Comparison of ENCODE assay signal across 8 mouse cellular contexts in the genomic region with DNA sequence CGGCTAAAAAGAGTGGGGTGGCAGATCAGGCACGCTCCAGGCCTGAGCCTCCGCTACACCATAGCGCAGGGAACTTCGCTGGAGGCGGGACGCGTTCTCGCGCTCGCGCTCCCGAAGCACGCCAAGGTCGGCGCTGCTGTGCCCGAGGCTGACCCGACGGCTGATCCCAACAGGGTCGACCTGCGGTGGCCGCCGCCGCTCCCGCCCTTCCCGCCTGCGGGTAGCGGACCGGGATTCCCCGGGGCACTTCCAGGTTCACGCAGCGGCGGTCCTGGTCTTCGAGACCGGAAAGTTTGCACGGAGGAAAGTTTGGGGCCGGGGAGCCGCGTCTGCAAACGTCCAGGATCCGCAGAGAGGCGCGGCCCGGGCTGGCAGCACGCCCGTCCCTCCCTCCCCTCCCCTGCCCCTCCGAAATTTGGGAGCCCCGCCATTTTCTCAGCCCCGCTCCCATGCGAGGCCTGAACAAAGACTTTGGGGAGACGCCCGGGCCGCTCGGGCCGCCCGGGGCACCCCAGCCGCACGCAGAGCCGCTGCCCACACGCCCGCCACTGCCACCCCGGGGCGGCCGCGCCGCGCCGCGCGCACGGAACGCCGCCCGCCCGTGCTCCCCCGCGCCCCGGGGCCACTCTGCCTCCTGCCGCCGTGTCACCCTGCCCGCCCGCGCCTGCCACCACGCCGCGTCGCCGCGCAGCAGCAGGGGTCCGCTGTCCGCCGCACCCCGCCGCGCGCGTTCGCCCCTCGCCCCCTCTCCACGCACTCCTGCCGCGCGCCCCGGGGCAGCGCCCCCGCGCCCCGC. TPM values are rescaled to one million over a fixed set of nuclear protein-coding genes. Genes with fewer than 3 reads are reported as not detected.
DNase-seq lines count a peak whose midpoint lies in the region; ATAC-seq lines count a peak whose summit lies in the region.

No protein-coding gene starts in this region.

- peak overlapping the region; percentile 77 for H3K4me2 ChIP-seq in hindbrain, embryonic 11.5 days (replicated peaks; ENCODE audit: low read depth, low read length)
- H3K4me2 ChIP-seq in midbrain, embryonic 16.5 days (ENCODE audit: low read length): peak overlapping the region; percentile 97

- no peaks in the 10 kb centered on the region; the same call in 1 of the 2 replicates for H3K36me3 ChIP-seq in forebrain, embryonic 10.5 days (replicated peaks)
- no peaks in the 10 kb centered on the region for H3K36me3 ChIP-seq in hindbrain, embryonic 11.5 days (ENCODE audit: control insufficient read depth, insufficient read depth, low read length)
- H3K36me3 ChIP-seq in midbrain, embryonic 16.5 days (ENCODE audit: control insufficient read depth, insufficient read depth, low read length): no peaks in the 10 kb centered on the region

- WGBS in forebrain, embryonic 10.5 days: under 1% methylated on average over 87 of the region's 108 CpGs
- WGBS in hindbrain, embryonic 11.5 days: 1% methylated on average over 77 of the region's 108 CpGs
- WGBS in midbrain, embryonic 16.5 days: 1% methylated on average over 76 of the region's 108 CpGs

- no peaks in the 10 kb centered on the region for H3K9me3 ChIP-seq in forebrain, embryonic 10.5 days
- H3K9me3 ChIP-seq in hindbrain, embryonic 11.5 days (ENCODE audit: control insufficient read depth, low read length): no peaks in the 10 kb centered on the region
- no peaks in the 10 kb centered on the region for H3K9me3 ChIP-seq in midbrain, embryonic 16.5 days (replicated peaks; ENCODE audit: control insufficient read depth, low read length, poor library complexity, severe bottlenecking)

- H3K27me3 ChIP-seq in forebrain, embryonic 10.5 days (ENCODE audit: poor library complexity, severe bottlenecking): peaks cover 97% of the 10 kb centered on the region
- peaks cover 90% of the 10 kb centered on the region for H3K27me3 ChIP-seq in hindbrain, embryonic 11.5 days (ENCODE audit: control insufficient read depth, insufficient read depth, low read length)
- peaks cover 59% of the 10 kb centered on the region for H3K27me3 ChIP-seq in midbrain, embryonic 16.5 days (ENCODE audit: control insufficient read depth, insufficient read depth, low read depth, low read length)

- peak overlapping the region; percentile 58 for H3K4me3 ChIP-seq in forebrain, embryonic 10.5 days
- peak overlapping the region; percentile 47 for H3K4me3 ChIP-seq in hindbrain, embryonic 11.5 days (ENCODE audit: low read depth, low read length)
- peak overlapping the region; percentile 72 for H3K4me3 ChIP-seq in midbrain, embryonic 16.5 days (ENCODE audit: low read depth, low read length)

- H3K27ac ChIP-seq in forebrain, embryonic 10.5 days: peak overlapping the region; percentile 82
- H3K27ac ChIP-seq in hindbrain, embryonic 11.5 days (ENCODE audit: low read depth, low read length): no peak overlapping the region
- peak overlapping the region; percentile 81 for H3K27ac ChIP-seq in midbrain, embryonic 16.5 days (ENCODE audit: low read length)

- peak; percentile 73 for DNase-seq in ovary, postnatal 36 days (ENCODE audit: low spot score)
- no peak for DNase-seq in ovary, postnatal 10 days (ENCODE audit: low spot score)
- peak; percentile 38 for DNase-seq in adrenal gland, adult 8-10 months
- no peak for DNase-seq in forebrain, embryonic 10.5 days (ENCODE audit: extremely low spot score, low spot score)
- peak; percentile 62 for DNase-seq in hindbrain, embryonic 11.5 days (ENCODE audit: low spot score)
- DNase-seq in liver: peak; percentile 46
- no peak for DNase-seq in c-Kit-positive CD71-positive TER-119-positive erythroid progenitor cells, embryonic 14.5 days (ENCODE audit: low spot score)

- H3K9ac ChIP-seq in hindbrain, embryonic 11.5 days (ENCODE audit: low read depth, low read length): peak overlapping the region; percentile 78
- H3K9ac ChIP-seq in midbrain, embryonic 16.5 days (ENCODE audit: low read depth, low read length): peak overlapping the region; percentile 81

- ATAC-seq in hindbrain, embryonic 11.5 days (ENCODE audit: low FRiP score): no peak
- no peak for ATAC-seq in midbrain, embryonic 16.5 days

- H3K4me1 ChIP-seq in forebrain, embryonic 10.5 days: peaks cover 27% of the 10 kb centered on the region
- H3K4me1 ChIP-seq in hindbrain, embryonic 11.5 days (replicated peaks; ENCODE audit: control insufficient read depth, insufficient read depth, low read length): peaks cover 8% of the 10 kb centered on the region
- peaks cover 12% of the 10 kb centered on the region for H3K4me1 ChIP-seq in midbrain, embryonic 16.5 days (ENCODE audit: control insufficient read depth, insufficient read depth, low read length)

RNA-seq across cellular contexts. Expression of a gene that starts 0.8 kb away (rescaled TPM):
- 100 to 1,000 TPM in 3 of 4 experiments, 10 to 100 TPM in 1; 99.6 to 150 (median 117) TPM for total RNA-seq in adrenal gland, adult 8-10 months (2022)
- 0.46 and 1.8 TPM in 2 replicates for polyA plus RNA-seq in forebrain, embryonic 10.5 days (2016; fragmentation: Nextera tagmentation; extraction: Ambion mirVana)
- 2.4 and 3.0 TPM in 2 replicates for polyA plus RNA-seq in hindbrain, embryonic 11.5 days (2014; fragmentation: Nextera tagmentation; extraction: Ambion mirVana)
- polyA plus RNA-seq in midbrain, embryonic 16.5 days (2015; fragmentation: Nextera tagmentation; extraction: Ambion mirVana): 44.1 and 55.4 TPM in 2 replicates

RNA-seq across cellular contexts. Expression of a gene that starts 23.3 kb away (rescaled TPM):
- 10 to 100 TPM; 11.2 to 14.9 (median 12.5) TPM for total RNA-seq in adrenal gland, adult 8-10 months (2022)
- polyA plus RNA-seq in forebrain, embryonic 10.5 days (2016; fragmentation: Nextera tagmentation; extraction: Ambion mirVana): 2.9 and 3.5 TPM in 2 replicates
- 6.2 and 7.1 TPM in 2 replicates for polyA plus RNA-seq in hindbrain, embryonic 11.5 days (2014; fragmentation: Nextera tagmentation; extraction: Ambion mirVana)
- polyA plus RNA-seq in midbrain, embryonic 16.5 days (2015; fragmentation: Nextera tagmentation; extraction: Ambion mirVana): 11.7 and 12.4 TPM in 2 replicates

RNA-seq across cellular contexts. Expression of a gene that starts 32.0 kb away (rescaled TPM):
- 10 to 100 TPM; 63.6 to 68.4 (median 66.2) TPM for total RNA-seq in adrenal gland, adult 8-10 months (2022)
- polyA plus RNA-seq in forebrain, embryonic 10.5 days (2016; fragmentation: Nextera tagmentation; extraction: Ambion mirVana): 49.1 and 49.6 TPM in 2 replicates
- 36.0 and 37.2 TPM in 2 replicates for polyA plus RNA-seq in hindbrain, embryonic 11.5 days (2014; fragmentation: Nextera tagmentation; extraction: Ambion mirVana)
- polyA plus RNA-seq in midbrain, embryonic 16.5 days (2015; fragmentation: Nextera tagmentation; extraction: Ambion mirVana): 35.0 and 37.4 TPM in 2 replicates

RNA-seq across cellular contexts. Expression of a gene that starts 41.1 kb away (rescaled TPM):
- total RNA-seq in adrenal gland, adult 8-10 months (2022): 100 to 1,000 TPM; 107 to 125 (median 111) TPM
- 130 and 137 TPM in 2 replicates for polyA plus RNA-seq in forebrain, embryonic 10.5 days (2016; fragmentation: Nextera tagmentation; extraction: Ambion mirVana)
- polyA plus RNA-seq in hindbrain, embryonic 11.5 days (2014; fragmentation: Nextera tagmentation; extraction: Ambion mirVana): 88.6 and 91.3 TPM in 2 replicates
- polyA plus RNA-seq in midbrain, embryonic 16.5 days (2015; fragmentation: Nextera tagmentation; extraction: Ambion mirVana): 80.7 and 85.6 TPM in 2 replicates

RNA-seq across cellular contexts. Expression of a gene that starts 47.4 kb away (rescaled TPM):
- 100 to 1,000 TPM; 629 to 719 (median 673) TPM for total RNA-seq in adrenal gland, adult 8-10 months (2022)
- 735 and 764 TPM in 2 replicates for polyA plus RNA-seq in forebrain, embryonic 10.5 days (2016; fragmentation: Nextera tagmentation; extraction: Ambion mirVana)
- 837 and 845 TPM in 2 replicates for polyA plus RNA-seq in hindbrain, embryonic 11.5 days (2014; fragmentation: Nextera tagmentation; extraction: Ambion mirVana)
- polyA plus RNA-seq in midbrain, embryonic 16.5 days (2015; fragmentation: Nextera tagmentation; extraction: Ambion mirVana): 662 and 691 TPM in 2 replicates

Comparison
In these comparisons a context has a peak if more than half of its experiments do, and no peak if none do; other contexts are left out.
1. DNase-seq: peak in ovary, postnatal 36 days (single experiment), adrenal gland, adult 8-10 months (single experiment), hindbrain, embryonic 11.5 days (single experiment) and liver (single experiment); none in ovary, postnatal 10 days (single experiment), forebrain, embryonic 10.5 days (single experiment) and c-Kit-positive CD71-positive TER-119-positive erythroid progenitor cells, embryonic 14.5 days (single experiment).
2. RNA of a gene that starts 0.8 kb away (polyA plus RNA-seq): 44.1 to 55.4 TPM in midbrain, embryonic 16.5 days; 2.4 to 3.0 TPM in hindbrain, embryonic 11.5 days and 0.46 to 1.8 TPM in forebrain, embryonic 10.5 days; every median in the first group is over 10 times any median in the second.
3. Peak in every context shown above with its lines, with median percentiles within 50 percentile points of each other: H3K4me3 ChIP-seq.